11 mouse cellular contexts compared by ENCODE assay signal in genomic region chr2:106580663-106581062, GRCm38 (mm10).
DNase-seq lines count a peak whose midpoint lies in the region; ATAC-seq and TF ChIP-seq lines count a peak whose summit lies in the region.
"Had no signal": no experiment of that assay in that cellular context is flagged by ENCODE, and none has a peak within 500 bp of the region (broad histone marks: within the 10 kb centered on the region; RNA-seq: fewer than 3 reads in every experiment).

No protein-coding gene starts in this region.

- peak; percentile 50 to 81 for DNase-seq in adrenal gland, adult (ENCODE audit: inconsistent age in 2 of 2, low spot score in 1 of 2)
- DNase-seq in adrenal gland, postnatal 4 days (ENCODE audit: low spot score in 2 of 2), result no peak
- no peak for DNase-seq in hindbrain, embryonic 11.5 days (ENCODE audit: low spot score)
- peak; percentile 13 for DNase-seq in lung, postnatal 10 days
- DNase-seq in lung, postnatal 36 days, result no peak
- peak; percentile 62 for DNase-seq in forebrain, postnatal 0 days
- DNase-seq in left cerebral cortex, adult 2 months (ENCODE audit: extremely low spot score in 1 of 2, low spot score in 2 of 2), result no peak
- DNase-seq: spleen, adult 18-20 months had no signal

- no peaks in the 10 kb centered on the region for H3K36me3 ChIP-seq in hindbrain, embryonic 15.5 days
- H3K36me3 ChIP-seq in hindbrain, embryonic 11.5 days (ENCODE audit: control insufficient read depth, insufficient read depth, low read length), result no peaks in the 10 kb centered on the region
- H3K36me3 ChIP-seq in forebrain, postnatal 0 days (ENCODE audit: insufficient read depth), result no peaks in the 10 kb centered on the region

- H3K27me3 ChIP-seq in hindbrain, embryonic 15.5 days, result no peaks in the 10 kb centered on the region
- no peaks in the 10 kb centered on the region for H3K27me3 ChIP-seq in hindbrain, embryonic 11.5 days (ENCODE audit: control insufficient read depth, insufficient read depth, low read length)
- H3K27me3 ChIP-seq in forebrain, postnatal 0 days (ENCODE audit: insufficient read depth, low read length), result no peaks in the 10 kb centered on the region

- H3K9me3 ChIP-seq in hindbrain, embryonic 15.5 days, result no peaks in the 10 kb centered on the region
- H3K9me3 ChIP-seq in hindbrain, embryonic 11.5 days (ENCODE audit: control insufficient read depth, low read length), result no peaks in the 10 kb centered on the region
- H3K9me3 ChIP-seq in forebrain, postnatal 0 days (ENCODE audit: low read length), result no peaks in the 10 kb centered on the region

- WGBS in hindbrain, embryonic 15.5 days, result 49% methylated on average over 5 of the region's 5 CpGs
- 64% methylated on average over 5 of the region's 5 CpGs for WGBS in hindbrain, embryonic 11.5 days
- 29% methylated on average over 5 of the region's 5 CpGs for WGBS in forebrain, postnatal 0 days

- H3K4me2 ChIP-seq in hindbrain, embryonic 15.5 days, result no peak overlapping the region
- no peak overlapping the region for H3K4me2 ChIP-seq in hindbrain, embryonic 11.5 days (replicated peaks; ENCODE audit: low read depth, low read length)
- no peak overlapping the region for H3K4me2 ChIP-seq in forebrain, postnatal 0 days (ENCODE audit: low read depth)
- H3K4me2 ChIP-seq: liver, embryonic 11.5 days had no signal

- peaks cover 5% of the 10 kb centered on the region for H3K4me1 ChIP-seq in hindbrain, embryonic 15.5 days (replicated peaks)
- H3K4me1 ChIP-seq in hindbrain, embryonic 11.5 days (replicated peaks; ENCODE audit: control insufficient read depth, insufficient read depth, low read length), result no peaks in the 10 kb centered on the region
- H3K4me1 ChIP-seq in forebrain, postnatal 0 days (ENCODE audit: insufficient read depth), result no peaks in the 10 kb centered on the region

- TF ChIP-seq CTCF in forebrain, postnatal 0 days (IDR thresholded peaks at IDR 0.05; ENCODE audit: low read depth), result no peak
- TF ChIP-seq CTCF in left cerebral cortex, adult 2 months (IDR thresholded peaks at IDR 0.05), result no peak

- H3K9ac ChIP-seq in hindbrain, embryonic 15.5 days, result no peak overlapping the region
- H3K9ac ChIP-seq in hindbrain, embryonic 11.5 days (ENCODE audit: low read depth, low read length), result no peak overlapping the region
- no peak overlapping the region for H3K9ac ChIP-seq in forebrain, postnatal 0 days

- no peak overlapping the region for H3K27ac ChIP-seq in hindbrain, embryonic 15.5 days (replicated peaks)
- H3K27ac ChIP-seq in hindbrain, embryonic 11.5 days (ENCODE audit: low read depth, low read length), result no peak overlapping the region
- H3K27ac ChIP-seq in forebrain, postnatal 0 days (ENCODE audit: low read depth, low read length), result no peak overlapping the region
- H3K27ac ChIP-seq in left cerebral cortex, adult 2 months, result no peak overlapping the region

- ATAC-seq in hindbrain, embryonic 15.5 days (ENCODE audit: low FRiP score, low read depth), result peak; percentile 38; the same call in 1 of the 2 replicates
- ATAC-seq in hindbrain, embryonic 11.5 days (ENCODE audit: low FRiP score), result no peak
- ATAC-seq in forebrain, postnatal 0 days, result peak; percentile 53
- ATAC-seq: inflammation-experienced regulatory T-cells, adult 6 months had no signal

- intact Hi-C loops in left cerebral cortex, adult 2 months (cut with DNase I), result no loop called here

- H3K4me3 ChIP-seq in hindbrain, embryonic 15.5 days, result no peak overlapping the region
- H3K4me3 ChIP-seq in hindbrain, embryonic 11.5 days (ENCODE audit: low read depth, low read length), result no peak overlapping the region
- no peak overlapping the region for H3K4me3 ChIP-seq in forebrain, postnatal 0 days (ENCODE audit: low read depth, low read length)
- no peak overlapping the region for H3K4me3 ChIP-seq in left cerebral cortex, adult 2 months

Comparison
In these comparisons a context has a peak if more than half of its experiments do, and no peak if none do; other contexts are left out.
1. DNase-seq: peak in adrenal gland, adult (2 of 2), lung, postnatal 10 days (single experiment) and forebrain, postnatal 0 days (single experiment); none in adrenal gland, postnatal 4 days (0 of 2), hindbrain, embryonic 11.5 days (single experiment), lung, postnatal 36 days (single experiment) and left cerebral cortex, adult 2 months (0 of 2).